Mouse (Mus musculus): ENCODE measurements around the gene Tmx2. TPM values are rescaled to one million over a fixed set of nuclear protein-coding genes. Genes with fewer than 3 reads are reported as not detected.

The Tmx2 gene
- polyA plus RNA-seq, 1 experiment from 2014 or later, result 186 TPM

DNA sequence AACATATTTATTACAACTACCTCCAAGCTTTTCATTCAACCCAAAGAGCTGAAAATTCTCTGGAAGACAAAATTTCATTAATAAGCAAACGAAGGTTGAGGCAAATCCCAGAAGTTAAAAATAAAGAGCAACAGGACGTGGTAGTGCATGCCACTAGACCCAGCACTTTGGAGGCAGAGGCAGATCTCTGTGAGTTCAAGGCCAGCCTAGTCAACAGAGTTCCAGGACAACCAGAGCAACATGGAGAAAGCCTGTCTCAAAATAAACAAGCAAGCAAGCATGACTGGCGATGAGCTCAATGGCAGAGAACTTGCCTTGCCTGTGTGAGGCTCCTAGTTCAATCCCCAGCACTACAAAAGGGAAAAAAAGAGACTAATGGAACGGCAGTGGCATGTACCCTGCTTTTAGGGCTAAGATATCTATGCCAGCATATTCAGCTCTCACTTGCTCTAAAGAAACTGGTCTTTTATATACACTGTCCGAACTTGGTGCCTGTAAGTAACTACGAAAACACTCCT lies 31.8 kb downstream of the Tmx2 start:
- H3K36me3 ChIP-seq, result peaks cover 16% of the 10 kb centered on the region
- peaks cover 19% of the 10 kb centered on the region for H3K4me1 ChIP-seq
- no peak overlapping the region for H3K27ac ChIP-seq (replicated peaks)
- 95% methylated on average over 6 of the region's 6 CpGs for WGBS
- H3K9me3 ChIP-seq (replicated peaks), result no peaks in the 10 kb centered on the region
- H3K27me3 ChIP-seq (ENCODE audit: low read depth, poor library complexity, severe bottlenecking), result no peaks in the 10 kb centered on the region
- H3K4me3 ChIP-seq, result no peak overlapping the region
- DNase-seq (ENCODE audit: low spot score), result no peak

DNA sequence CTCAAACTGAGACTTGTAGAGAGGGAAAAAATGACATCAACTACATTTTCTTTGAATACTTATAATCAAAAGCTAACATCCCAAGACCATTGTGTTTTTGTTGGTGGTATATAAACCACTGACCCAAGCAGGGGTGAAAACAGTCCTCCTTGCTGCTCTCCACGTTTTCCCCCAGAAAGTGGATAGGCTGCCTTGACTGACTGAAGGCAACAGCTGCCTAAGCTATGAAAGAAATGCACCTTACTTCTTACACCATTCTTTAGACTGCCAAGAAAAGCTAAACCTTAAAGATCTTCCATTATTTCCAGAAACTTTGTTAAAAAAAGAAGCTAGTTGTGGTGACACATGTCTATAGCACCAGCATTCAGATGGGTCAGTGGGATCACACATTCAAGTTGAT lies 32.8 kb downstream of the Tmx2 start:
- Histone ChIP-seq H3K36me3 (peaks cover 20% of the 10 kb centered on the region), H3K27ac (replicated peaks) (no peak overlapping the region), H3K27me3 (ENCODE audit: low read depth, poor library complexity, severe bottlenecking) (no peaks in the 10 kb centered on the region), H3K9me3 (replicated peaks) (no peaks in the 10 kb centered on the region), H3K4me3 (no peak overlapping the region), H3K4me1 (peaks cover 19% of the 10 kb centered on the region)
- WGBS, result 87% methylated on average over 1 of the region's 1 CpGs
- no peak for DNase-seq (ENCODE audit: low spot score)

- no peaks in the 10 kb centered on the region for H3K27me3 ChIP-seq (ENCODE audit: low read depth, poor library complexity, severe bottlenecking)
- H3K9me3 ChIP-seq (replicated peaks), result no peaks in the 10 kb centered on the region
- DNase-seq (ENCODE audit: low spot score), result no peak
- H3K4me1 ChIP-seq, result peaks cover 35% of the 10 kb centered on the region
- no peak overlapping the region for H3K4me3 ChIP-seq
- peaks cover 13% of the 10 kb centered on the region for H3K36me3 ChIP-seq
- no peak overlapping the region for H3K27ac ChIP-seq (replicated peaks)
These were observed 38.1 kb downstream of the Tmx2 start for GRCm38 (mm10) chr2:84640833-84641232.

GRCm38 (mm10) chr2:84638428-84639220 lies 40.3 kb downstream of the Tmx2 start:
- H3K27ac ChIP-seq (replicated peaks), result peak overlapping the region; percentile 83
- whole genome bisulfite sequencing, result 76% methylated on average over 5 of the region's 5 CpGs
- H3K36me3 ChIP-seq, result peaks cover 13% of the 10 kb centered on the region
- H3K4me1 ChIP-seq, result peaks cover 57% of the 10 kb centered on the region
- no peaks in the 10 kb centered on the region for H3K27me3 ChIP-seq (ENCODE audit: low read depth, poor library complexity, severe bottlenecking)
- H3K9me3 ChIP-seq (replicated peaks), result no peaks in the 10 kb centered on the region
- no peak overlapping the region for H3K4me3 ChIP-seq
- no peak for DNase-seq (ENCODE audit: low spot score)

GRCm38 (mm10) chr2:84637452-84638165 lies 41.3 kb downstream of the Tmx2 start:
- Histone ChIP-seq H3K4me3 (no peak overlapping the region), H3K4me1 (peaks cover 64% of the 10 kb centered on the region), H3K27ac (replicated peaks) (peak overlapping the region; percentile 83), H3K36me3 (peaks cover 13% of the 10 kb centered on the region), H3K9me3 (replicated peaks) (no peaks in the 10 kb centered on the region), H3K27me3 (ENCODE audit: low read depth, poor library complexity, severe bottlenecking) (no peaks in the 10 kb centered on the region)
- no peak for DNase-seq (ENCODE audit: low spot score)
- WGBS, result 52% methylated on average over 7 of the region's 7 CpGs

DNA sequence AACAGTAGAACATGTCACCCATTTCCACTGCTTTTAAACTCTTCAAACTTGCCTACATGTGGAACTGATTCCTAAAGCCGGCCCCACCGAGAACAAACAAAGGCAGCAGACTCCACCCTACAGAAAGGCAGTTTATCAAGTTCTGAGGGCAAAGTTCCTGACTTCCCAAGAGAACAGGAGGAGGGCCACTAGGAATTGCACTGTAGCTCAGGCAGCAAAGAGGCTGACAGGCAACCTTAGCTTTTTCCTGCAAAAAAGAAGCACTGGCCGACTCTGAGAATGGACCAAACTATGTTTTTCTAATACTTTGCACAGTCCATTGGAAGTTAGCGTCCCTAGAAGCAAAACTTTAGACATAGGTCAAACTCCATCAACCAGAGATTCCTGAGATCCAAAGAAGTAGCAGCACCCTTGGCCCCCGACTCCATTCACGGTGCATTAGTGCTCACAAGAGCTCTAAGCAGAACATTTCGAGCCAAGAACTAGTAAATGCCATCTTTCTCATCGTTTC lies 42.7 kb downstream of the Tmx2 start:
- Histone ChIP-seq H3K27me3 (ENCODE audit: low read depth, poor library complexity, severe bottlenecking) (no peaks in the 10 kb centered on the region), H3K27ac (replicated peaks) (peak overlapping the region; percentile 83), H3K4me1 (peaks cover 64% of the 10 kb centered on the region), H3K4me3 (peak overlapping the region; percentile 29), H3K36me3 (0 out of 2 replicates have a peak, but pooled peaks cover 9% of the 10 kb centered on the region), H3K9me3 (replicated peaks) (no peaks in the 10 kb centered on the region)
- WGBS, result 33% methylated on average over 8 of the region's 8 CpGs
- DNase-seq (ENCODE audit: low spot score), result no peak

DNA sequence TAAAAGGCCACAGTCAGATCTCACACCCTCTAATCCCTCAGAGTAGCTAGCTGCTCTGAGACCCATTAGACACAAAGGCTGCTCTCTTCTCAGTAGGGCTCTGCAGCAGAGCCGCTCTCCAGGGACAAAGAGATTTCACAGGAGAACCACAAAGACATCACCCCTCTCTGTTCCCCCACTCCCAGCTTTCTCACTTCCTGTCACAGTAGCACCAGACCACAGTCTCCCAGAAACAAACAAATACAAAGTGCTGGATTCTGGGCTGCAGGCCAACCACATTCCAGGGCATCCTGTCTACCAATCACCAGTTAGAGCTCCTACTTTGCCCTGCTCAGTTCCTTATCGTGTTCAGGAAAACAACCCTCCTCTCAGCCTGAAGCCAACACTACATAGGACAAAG lies 43.3 kb downstream of the Tmx2 start:
- 3% methylated on average over 2 of the region's 2 CpGs for WGBS
- DNase-seq (ENCODE audit: low spot score), result peak; percentile 66
- 0 out of 2 replicates have a peak, but pooled peaks cover 7% of the 10 kb centered on the region for H3K36me3 ChIP-seq
- no peaks in the 10 kb centered on the region for H3K9me3 ChIP-seq (replicated peaks)
- no peaks in the 10 kb centered on the region for H3K27me3 ChIP-seq (ENCODE audit: low read depth, poor library complexity, severe bottlenecking)
- peak overlapping the region; percentile 29; the same call in 1 of the 2 replicates for H3K4me3 ChIP-seq
- H3K4me1 ChIP-seq, result peaks cover 64% of the 10 kb centered on the region
- peak overlapping the region; percentile 83 for H3K27ac ChIP-seq (replicated peaks)

DNA sequence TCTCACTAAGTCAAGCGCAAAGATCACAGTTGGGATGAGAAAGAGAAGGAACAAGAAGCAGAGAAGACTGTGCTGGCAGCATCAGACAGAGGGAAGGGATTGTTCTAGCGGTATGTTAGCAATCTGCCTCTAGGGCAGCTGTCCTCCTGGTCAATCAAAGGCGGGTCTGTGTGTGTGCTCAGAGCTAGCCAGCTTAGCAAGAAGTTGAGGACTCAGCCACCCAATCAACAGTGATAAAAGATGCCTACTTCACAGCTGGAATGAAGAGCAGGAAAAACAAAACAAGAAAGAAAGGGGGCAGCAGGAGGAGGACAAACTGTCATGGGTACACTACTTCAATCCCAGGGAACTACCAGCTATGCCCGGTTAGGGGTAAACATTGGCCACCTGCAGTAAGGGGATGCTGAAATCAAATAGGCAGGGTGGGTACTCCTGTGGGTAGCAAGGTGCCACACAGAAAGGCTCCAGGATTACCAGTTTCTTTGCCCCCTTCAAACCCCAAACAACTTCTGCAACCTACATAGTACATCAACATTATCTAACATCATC lies 43.9 kb downstream of the Tmx2 start:
- no peaks in the 10 kb centered on the region for H3K27me3 ChIP-seq (ENCODE audit: low read depth, poor library complexity, severe bottlenecking)
- peaks cover 64% of the 10 kb centered on the region for H3K4me1 ChIP-seq
- no peaks in the 10 kb centered on the region for H3K9me3 ChIP-seq (replicated peaks)
- 23% methylated on average over 4 of the region's 4 CpGs for WGBS
- peak overlapping the region; percentile 29; the same call in 1 of the 2 replicates for H3K4me3 ChIP-seq
- peak overlapping the region; percentile 83 for H3K27ac ChIP-seq (replicated peaks)
- no peak for DNase-seq (ENCODE audit: low spot score)
- 0 out of 2 replicates have a peak, but pooled peaks cover 6% of the 10 kb centered on the region for H3K36me3 ChIP-seq

DNA sequence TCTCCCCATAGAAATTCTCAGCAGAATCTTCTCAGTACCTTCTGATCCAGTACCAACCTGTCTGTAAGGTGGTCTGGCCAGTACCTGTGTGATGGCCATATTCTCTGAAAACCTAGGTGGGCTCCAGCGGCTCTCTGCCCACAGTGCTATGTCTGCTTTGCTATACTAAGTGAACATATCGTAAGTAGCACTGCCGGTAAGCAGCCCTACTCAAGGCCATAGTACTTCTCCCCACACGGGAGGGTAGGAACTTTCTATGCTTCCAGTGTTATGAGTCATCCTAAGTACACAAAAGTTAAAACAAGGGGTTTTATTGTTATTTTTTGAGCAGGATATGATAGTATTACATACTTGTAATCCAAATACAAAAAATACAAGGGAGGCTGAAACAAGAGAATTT lies 44.9 kb downstream of the Tmx2 start:
- WGBS, result 86% methylated on average over 4 of the region's 4 CpGs
- DNase-seq (ENCODE audit: low spot score), result no peak
- H3K4me3 ChIP-seq, result no peak overlapping the region
- peak overlapping the region; percentile 83 for H3K27ac ChIP-seq (replicated peaks)
- H3K36me3 ChIP-seq, result 0 out of 2 replicates have a peak, but pooled peaks cover 10% of the 10 kb centered on the region
- no peaks in the 10 kb centered on the region for H3K27me3 ChIP-seq (ENCODE audit: low read depth, poor library complexity, severe bottlenecking)
- peaks cover 61% of the 10 kb centered on the region for H3K4me1 ChIP-seq
- no peaks in the 10 kb centered on the region for H3K9me3 ChIP-seq (replicated peaks)

DNA sequence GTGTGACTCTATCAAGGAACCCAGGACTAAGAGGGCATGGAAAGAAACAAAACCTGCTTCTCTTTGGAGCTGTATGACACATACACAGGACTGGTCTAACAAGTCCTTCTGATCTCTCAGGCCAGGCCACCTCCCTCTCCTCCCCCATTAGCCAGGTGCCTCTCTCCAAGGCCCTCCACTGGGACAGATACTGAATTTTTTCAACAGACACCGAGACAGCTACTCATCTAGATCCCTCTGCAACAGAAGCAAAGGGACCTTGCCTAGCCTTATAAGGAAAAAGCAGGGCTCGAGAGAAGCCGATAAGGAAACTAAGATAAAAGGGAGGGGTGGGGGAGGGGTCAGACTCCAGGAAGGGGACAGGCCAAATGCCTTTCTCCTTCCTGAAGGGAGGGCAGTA lies 45.9 kb downstream of the Tmx2 start:
- H3K4me3 ChIP-seq, result no peak overlapping the region
- H3K27me3 ChIP-seq (ENCODE audit: low read depth, poor library complexity, severe bottlenecking), result no peaks in the 10 kb centered on the region
- H3K4me1 ChIP-seq, result peaks cover 51% of the 10 kb centered on the region
- no peaks in the 10 kb centered on the region for H3K9me3 ChIP-seq (replicated peaks)
- H3K27ac ChIP-seq (replicated peaks), result peak overlapping the region; percentile 43; the same call in 1 of the 2 replicates
- WGBS, result 4% methylated on average over 3 of the region's 3 CpGs
- 0 out of 2 replicates have a peak, but pooled peaks cover 10% of the 10 kb centered on the region for H3K36me3 ChIP-seq
- no peak for DNase-seq (ENCODE audit: low spot score)

DNA sequence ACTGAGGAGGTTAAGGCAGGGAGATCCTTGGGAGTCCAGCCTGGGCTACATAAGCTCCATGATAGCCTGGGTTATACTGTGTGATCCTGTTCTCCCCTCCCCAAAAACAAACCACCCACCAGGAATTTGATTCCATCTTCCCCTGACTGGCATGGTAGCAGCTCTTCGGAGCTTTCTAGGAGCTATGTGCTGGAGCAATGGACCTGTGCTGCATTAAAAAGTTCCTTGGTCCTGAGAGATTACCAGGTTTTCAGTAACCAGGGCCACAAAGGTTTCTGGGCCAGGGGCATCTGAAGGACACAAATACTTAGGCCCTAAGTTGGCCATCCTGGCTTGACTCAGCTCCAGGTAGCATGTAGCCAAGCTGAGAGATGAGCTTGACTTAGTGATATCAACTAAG lies 46.9 kb downstream of the Tmx2 start:
- peaks cover 49% of the 10 kb centered on the region for H3K4me1 ChIP-seq
- WGBS, result 96% methylated on average over 1 of the region's 1 CpGs
- H3K4me3 ChIP-seq, result no peak overlapping the region
- no peak overlapping the region for H3K27ac ChIP-seq (replicated peaks)
- H3K27me3 ChIP-seq (ENCODE audit: low read depth, poor library complexity, severe bottlenecking), result no peaks in the 10 kb centered on the region
- DNase-seq (ENCODE audit: low spot score), result no peak
- 0 out of 2 replicates have a peak, but pooled peaks cover 10% of the 10 kb centered on the region for H3K36me3 ChIP-seq
- no peaks in the 10 kb centered on the region for H3K9me3 ChIP-seq (replicated peaks)

DNA sequence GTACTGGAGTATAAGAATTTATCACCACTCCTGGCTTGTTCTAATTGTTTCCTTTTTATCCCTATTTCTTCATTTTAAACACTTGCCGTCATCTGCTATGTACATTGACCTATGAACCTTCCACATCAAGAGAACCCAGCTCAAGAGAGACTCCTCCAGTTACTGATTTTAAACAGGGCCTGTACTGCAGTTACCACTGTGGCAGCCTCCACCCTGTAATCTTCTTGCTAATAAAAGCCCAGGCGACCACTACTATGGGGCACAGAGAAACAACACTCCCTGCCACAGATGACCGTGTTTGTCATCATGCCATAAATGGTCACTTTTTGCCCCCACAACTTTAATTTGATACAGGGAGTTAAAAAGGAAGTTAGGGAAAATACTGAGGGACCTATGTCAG lies 51.9 kb downstream of the Tmx2 start:
- Histone ChIP-seq H3K4me1 (peaks cover 8% of the 10 kb centered on the region), H3K4me3 (no peak overlapping the region), H3K27me3 (ENCODE audit: low read depth, poor library complexity, severe bottlenecking) (no peaks in the 10 kb centered on the region), H3K36me3 (peaks cover 29% of the 10 kb centered on the region), H3K9me3 (replicated peaks) (no peaks in the 10 kb centered on the region), H3K27ac (replicated peaks) (no peak overlapping the region)
- no peak for DNase-seq (ENCODE audit: low spot score)
- WGBS, result 73% methylated on average over 3 of the region's 3 CpGs

Measured in midbrain, embryonic 10.5 days (tissue).